Mouse (Mus musculus): ENCODE measurements around the gene Sec24b. TPM values are rescaled to one million over a fixed set of nuclear protein-coding genes. Genes with fewer than 3 reads are reported as not detected.

Gene Sec24b
- total and polyA plus RNA-seq, 3 experiments = 14.3 to 50.6 (median 31.2) TPM

DNA sequence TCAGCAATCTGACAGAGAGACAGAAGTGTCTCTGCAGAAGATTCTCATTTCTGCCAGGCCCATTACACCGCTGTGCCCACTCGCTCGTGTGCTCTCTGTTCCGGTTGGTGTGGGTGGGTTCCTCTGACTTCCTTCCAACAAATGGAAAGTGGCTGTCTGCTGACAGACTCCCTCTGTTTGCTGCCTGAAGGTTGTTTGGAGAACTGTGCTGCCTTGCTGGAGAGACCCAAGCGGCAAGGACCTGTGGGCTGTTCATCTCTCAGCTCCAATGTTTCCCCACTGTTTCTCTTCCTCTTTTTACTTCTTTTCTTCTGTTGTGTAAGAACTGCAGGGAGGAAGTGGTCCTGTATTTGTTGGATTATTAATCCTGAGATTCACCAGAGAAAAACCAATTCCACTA, 113.0 kb downstream of the Sec24b start:
- no peaks in the 10 kb centered on the region for H3K36me3 ChIP-seq (replicated peaks in 1 of 2; ENCODE audit: control insufficient read depth in 1 of 2, insufficient read depth in 1 of 2, low read length in 1 of 2)
- no peaks in the 10 kb centered on the region for H3K27me3 ChIP-seq (replicated peaks)
- no peak overlapping the region for H3K4me2 ChIP-seq (ENCODE audit: insufficient read depth, low read depth, poor library complexity, severe bottlenecking)
- H3K9ac ChIP-seq (ENCODE audit: insufficient read depth, low read depth) = no peak overlapping the region
- H3K4me3 ChIP-seq (replicated peaks in 1 of 3; ENCODE audit: low read depth in 2 of 3, low read length in 2 of 3, poor library complexity in 1 of 3) = no peak overlapping the region
- in situ Hi-C loops (cut with MboI; ENCODE audit: low pct_ligation_motif_present, low pct_unique_long_range_greater_than_20kb, low sequenced_read_pairs) (no loop called here), dilution Hi-C loops (cut with MboI; ENCODE audit: extremely low pct_ligation_motif_present, extremely low pct_unique_long_range_greater_than_20kb, low sequenced_read_pairs) (no loop called here)
- TF ChIP-seq NRF1 (IDR thresholded peaks at IDR 0.05; ENCODE audit: low read depth, low read length) (no peak), MAX (IDR thresholded peaks at IDR 0.05; ENCODE audit: low read length) (no peak), ZKSCAN1 (IDR thresholded peaks at IDR 0.05; ENCODE audit: borderline replicate concordance, low read depth, low read length) (no peak), JUN (IDR thresholded peaks at IDR 0.05; ENCODE audit: insufficient read depth, low read depth, low read length) (no peak), MXI1 (IDR thresholded peaks at IDR 0.05; ENCODE audit: low read depth, low read length) (no peak), ZC3H11A (IDR thresholded peaks at IDR 0.05; ENCODE audit: low read depth, low read length) (no peak), TCF12 (IDR thresholded peaks at IDR 0.05; ENCODE audit: low read depth, low read length) (no peak), CHD2 (IDR thresholded peaks at IDR 0.05; ENCODE audit: low read length) (no peak), SMC3 (IDR thresholded peaks at IDR 0.05; ENCODE audit: low read depth, low read length) (no peak), E2F4 (IDR thresholded peaks at IDR 0.05; ENCODE audit: insufficient replicate concordance, low read depth, low read length) (no peak), BHLHE40 (IDR thresholded peaks at IDR 0.05; ENCODE audit: low read depth, low read length) (no peak), IRF4 (IDR thresholded peaks at IDR 0.05; ENCODE audit: low read depth, low read length) (peak; percentile 52), RAD21 (IDR thresholded peaks at IDR 0.05; ENCODE audit: low read depth, low read length) (no peak), EP300 (IDR thresholded peaks at IDR 0.05; ENCODE audit: low read length) (peak; percentile 61), POLR2AphosphoS2 (IDR thresholded peaks at IDR 0.05; ENCODE audit: low read depth, low read length) (no peak), UBTF (IDR thresholded peaks at IDR 0.05; ENCODE audit: low read depth, low read length) (no peak)
- H3K4me1 ChIP-seq (ENCODE audit: control insufficient read depth in 1 of 2, insufficient read depth in 2 of 2) = peaks cover 0 to 7% of the 10 kb centered on the region in 2 experiments; a peak in 3 of 4 replicates
- H3K27ac ChIP-seq (ENCODE audit: insufficient read depth, low read depth) = no peak overlapping the region
- no peaks in the 10 kb centered on the region for H3K79me2 ChIP-seq (replicated peaks; ENCODE audit: control insufficient read depth, extremely low read depth, insufficient read depth, poor library complexity, severe bottlenecking)
- peaks cover 2% of the 10 kb centered on the region for H3K9me3 ChIP-seq (replicated peaks; ENCODE audit: low read length)
- no peak for DNase-seq (ENCODE audit: extremely low read depth)

- Histone ChIP-seq H3K9me3 (replicated peaks; ENCODE audit: low read length) (no peaks in the 10 kb centered on the region), H3K36me3 (replicated peaks in 1 of 2; ENCODE audit: control insufficient read depth in 1 of 2, insufficient read depth in 1 of 2, low read length in 1 of 2) (no peaks in the 10 kb centered on the region), H3K27ac (ENCODE audit: insufficient read depth, low read depth) (no peak overlapping the region), H3K4me2 (ENCODE audit: insufficient read depth, low read depth, poor library complexity, severe bottlenecking) (no peak overlapping the region), H3K27me3 (replicated peaks) (no peaks in the 10 kb centered on the region), H3K9ac (ENCODE audit: insufficient read depth, low read depth) (no peak overlapping the region), H3K4me1 (ENCODE audit: control insufficient read depth in 1 of 2, insufficient read depth in 2 of 2) (peaks cover 0 to 7% of the 10 kb centered on the region in 2 experiments; a peak in 3 of 4 replicates), H3K79me2 (replicated peaks; ENCODE audit: control insufficient read depth, extremely low read depth, insufficient read depth, poor library complexity, severe bottlenecking) (no peaks in the 10 kb centered on the region), H3K4me3 (replicated peaks in 1 of 3; ENCODE audit: low read depth in 2 of 3, low read length in 2 of 3, poor library complexity in 1 of 3) (no peak overlapping the region)
- TF ChIP-seq SMC3 (IDR thresholded peaks at IDR 0.05; ENCODE audit: low read depth, low read length) = no peak
- no peak for TF ChIP-seq USF2 (conservative IDR thresholded peaks at IDR 0.05; ENCODE audit: low read depth, low read length)
- no peak for TF ChIP-seq UBTF (IDR thresholded peaks at IDR 0.05; ENCODE audit: low read depth, low read length)
- no peak for TF ChIP-seq ZNF384 (IDR thresholded peaks at IDR 0.05; ENCODE audit: low read depth, low read length)
- no peak for TF ChIP-seq ETS1 (conservative IDR thresholded peaks at IDR 0.05; ENCODE audit: low read depth, low read length)
- TF ChIP-seq MAX (IDR thresholded peaks at IDR 0.05; ENCODE audit: low read length) = no peak
- TF ChIP-seq MAZ (IDR thresholded peaks at IDR 0.05; ENCODE audit: low read depth, low read length) = no peak
- no peak for TF ChIP-seq TCF12 (IDR thresholded peaks at IDR 0.05; ENCODE audit: low read depth, low read length)
- in situ Hi-C loops (cut with MboI; ENCODE audit: low pct_ligation_motif_present, low pct_unique_long_range_greater_than_20kb, low sequenced_read_pairs) = no loop called here
- no peak for DNase-seq (ENCODE audit: extremely low read depth)
- dilution Hi-C loops (cut with MboI; ENCODE audit: extremely low pct_ligation_motif_present, extremely low pct_unique_long_range_greater_than_20kb, low sequenced_read_pairs) = no loop called here
Measured at GRCm38 (mm10) chr3:129946217-129946914, 115.0 kb downstream of the Sec24b start.
